Mouse (Mus musculus): ENCODE data around the gene Rhox2a. TPM values are rescaled to one million over a fixed set of nuclear protein-coding genes. Genes with fewer than 3 reads are reported as not detected.
"Not testable (repeated sequence)": the region's sequence is repeated elsewhere in the genome, so short reads cannot be mapped to it uniquely, and the experiment has no call there.

Gene Rhox2a
- polyA plus RNA-seq (2012; rRNA removed): not detected in 2 replicates

DNA sequence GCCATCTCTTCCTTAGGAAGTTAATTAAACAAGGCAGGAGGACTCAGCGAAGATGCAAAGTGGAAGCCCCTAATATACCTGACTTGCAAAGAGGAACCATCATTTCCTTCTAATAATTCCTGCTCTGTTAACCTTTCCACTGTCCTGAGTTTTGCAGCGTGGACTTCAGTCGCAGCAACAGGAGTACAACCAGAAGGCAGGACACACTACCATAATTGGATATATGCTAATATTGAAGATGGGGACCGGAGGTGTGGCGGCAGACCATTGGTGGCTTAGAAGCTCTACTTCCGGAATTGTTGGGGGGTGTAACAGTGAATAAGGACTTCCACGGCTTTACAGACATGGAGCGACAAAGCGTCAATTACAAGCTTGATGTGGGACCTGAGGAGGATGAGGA, at the start of gene Rhox2a:
Gene Rhox2a (plus strand): TSS at position 301 of the 400 bp plus-strand sequence.
- H3K36me3 ChIP-seq (ENCODE audit: control insufficient read depth, insufficient read depth, low read length); DNase-seq; H3K27me3 ChIP-seq (replicated peaks; ENCODE audit: control insufficient read depth, insufficient read depth, low read length); H3K4me3 ChIP-seq (ENCODE audit: insufficient read depth, low read depth, low read length); H3K27ac ChIP-seq (ENCODE audit: insufficient read depth, low read depth, low read length); H3K4me1 ChIP-seq (ENCODE audit: control insufficient read depth, insufficient read depth, low read length): not testable (repeated sequence)
- no CpG with 5 or more reads among the region's 9 CpGs for WGBS

DNA sequence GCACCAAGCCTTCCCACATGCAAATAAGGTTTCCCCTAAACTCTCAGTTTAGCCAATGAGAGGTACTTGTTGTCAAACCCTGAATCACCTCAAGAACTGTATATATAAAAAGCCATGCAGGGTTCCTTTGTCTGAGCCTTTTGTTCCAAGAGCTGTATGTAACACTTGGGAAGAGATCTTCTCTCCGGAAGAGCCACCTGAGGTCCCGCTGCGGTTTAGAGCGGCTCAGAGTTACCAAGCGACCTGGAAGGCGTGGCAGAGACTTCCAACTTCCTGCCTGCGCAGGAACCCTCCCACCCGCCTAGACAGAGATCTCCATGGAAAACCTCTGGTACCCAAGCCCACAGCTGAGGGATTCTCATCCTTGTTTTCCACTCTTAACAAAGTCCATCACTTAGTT, 46.1 kb upstream of the Rhox2a start:
- Histone ChIP-seq H3K36me3 (ENCODE audit: control insufficient read depth, insufficient read depth, low read length) (no peaks in the 10 kb centered on the region), H3K27me3 (replicated peaks; ENCODE audit: control insufficient read depth, insufficient read depth, low read length) (no peaks in the 10 kb centered on the region), H3K4me1 (ENCODE audit: control insufficient read depth, insufficient read depth, low read length) (no peaks in the 10 kb centered on the region), H3K4me3 (ENCODE audit: insufficient read depth, low read depth, low read length) (no peak overlapping the region), H3K27ac (ENCODE audit: insufficient read depth, low read depth, low read length) (no peak overlapping the region)
- TF ChIP-seq POLR2A (IDR thresholded peaks at IDR 0.05; ENCODE audit: low read depth, low read length) (no peak), CTCF (conservative IDR thresholded peaks at IDR 0.05; ENCODE audit: insufficient read depth, insufficient read length, low read depth, low read length) (no peak)
- WGBS: 63% methylated on average over 8 of the region's 8 CpGs
- DNase-seq: no peak

DNA sequence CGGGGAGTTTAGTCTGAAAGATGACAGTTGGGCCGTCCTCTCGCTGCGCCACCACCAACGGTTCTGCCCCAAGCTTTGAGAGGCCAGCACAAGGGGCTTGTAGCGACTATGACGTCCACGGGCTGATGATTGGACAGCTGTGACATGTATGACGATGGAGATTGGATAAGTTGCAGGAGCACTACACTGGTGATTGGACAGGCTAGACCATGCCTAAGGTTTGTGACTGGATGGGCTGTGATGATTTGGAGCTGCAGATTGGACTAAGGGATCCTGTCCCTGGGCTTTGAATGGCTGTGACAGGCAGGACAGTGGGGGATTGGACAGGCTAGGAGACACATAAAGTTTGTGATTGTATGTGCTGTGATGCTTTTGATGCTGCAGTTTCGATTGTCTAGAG, 33.8 kb upstream of the Rhox2a start, which contains the start of gene Gm9:
Gene Gm9 (minus strand): TSS at position 101 of the 400 bp plus-strand sequence.
- DNase-seq: no peak
- Histone ChIP-seq H3K36me3 (ENCODE audit: control insufficient read depth, insufficient read depth, low read length) (no peaks in the 10 kb centered on the region), H3K4me1 (ENCODE audit: control insufficient read depth, insufficient read depth, low read length) (no peaks in the 10 kb centered on the region), H3K27me3 (replicated peaks; ENCODE audit: control insufficient read depth, insufficient read depth, low read length) (no peaks in the 10 kb centered on the region), H3K4me3 (ENCODE audit: insufficient read depth, low read depth, low read length) (no peak within 1 kb of the TSS), H3K27ac (ENCODE audit: insufficient read depth, low read depth, low read length) (no peak within 1 kb of the TSS)
- WGBS: 89% methylated on average over 10 of the region's 10 CpGs
- TF ChIP-seq CTCF (conservative IDR thresholded peaks at IDR 0.05; ENCODE audit: insufficient read depth, insufficient read length, low read depth, low read length): no peak
- TF ChIP-seq POLR2A (IDR thresholded peaks at IDR 0.05; ENCODE audit: low read depth, low read length): no peak

DNA sequence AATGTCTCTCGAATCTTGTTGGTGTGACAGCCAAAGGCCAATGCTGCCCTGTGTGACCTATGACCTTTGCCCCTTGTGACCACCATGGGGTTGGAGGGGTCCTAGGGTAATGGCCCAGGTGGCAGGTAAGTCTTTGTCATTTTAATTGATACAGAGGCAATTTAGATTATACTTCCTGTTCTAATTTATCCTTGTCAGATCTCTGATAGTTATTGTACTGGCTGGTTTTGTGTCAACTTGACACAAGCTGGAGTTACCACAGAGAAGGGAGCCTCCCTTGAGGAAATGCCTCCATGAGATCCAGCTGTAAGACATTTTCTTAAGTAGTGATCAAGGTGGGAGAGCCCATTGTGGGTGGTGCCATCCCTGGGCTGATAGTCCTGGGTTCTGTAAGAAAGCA, 22.6 kb upstream of the Rhox2a start, which contains the start of gene Rhox1:
Gene Rhox1 (minus strand): TSS at position 101 of the 400 bp plus-strand sequence.
- WGBS: 73% methylated on average over 1 of the region's 1 CpGs
- not testable (repeated sequence) for H3K4me1 ChIP-seq (ENCODE audit: control insufficient read depth, insufficient read depth, low read length); DNase-seq; H3K27ac ChIP-seq (ENCODE audit: insufficient read depth, low read depth, low read length); H3K36me3 ChIP-seq (ENCODE audit: control insufficient read depth, insufficient read depth, low read length); H3K4me3 ChIP-seq (ENCODE audit: insufficient read depth, low read depth, low read length); H3K27me3 ChIP-seq (replicated peaks; ENCODE audit: control insufficient read depth, insufficient read depth, low read length)

DNA sequence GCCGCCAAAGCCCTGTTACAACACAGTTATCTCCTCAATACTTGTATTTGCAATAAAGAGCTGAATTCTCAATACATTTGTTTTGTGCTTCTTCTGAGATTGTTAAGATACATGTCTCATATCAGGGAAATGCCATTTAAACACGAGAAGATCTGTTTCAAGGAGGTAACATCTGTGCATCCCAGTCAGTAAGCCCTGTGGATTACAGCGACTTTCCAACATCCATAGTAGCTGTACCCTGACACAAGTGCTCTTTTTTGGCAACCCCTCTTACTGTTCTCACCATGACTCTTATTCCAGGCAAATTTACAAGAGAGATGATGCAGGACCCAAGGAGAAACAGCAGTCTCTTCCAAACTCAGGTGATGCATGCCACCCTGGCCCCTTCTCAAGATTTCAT, 4.8 kb downstream of the Rhox2a start, which contains the start of gene Rhox3a:
Gene Rhox3a (plus strand): TSS at position 301 of the 400 bp plus-strand sequence.
- not testable (repeated sequence) for DNase-seq; H3K27me3 ChIP-seq (replicated peaks; ENCODE audit: control insufficient read depth, insufficient read depth, low read length); H3K4me3 ChIP-seq (ENCODE audit: insufficient read depth, low read depth, low read length); H3K27ac ChIP-seq (ENCODE audit: insufficient read depth, low read depth, low read length); H3K36me3 ChIP-seq (ENCODE audit: control insufficient read depth, insufficient read depth, low read length); H3K4me1 ChIP-seq (ENCODE audit: control insufficient read depth, insufficient read depth, low read length)
- 88% methylated on average over 1 of the region's 3 CpGs for WGBS

DNA sequence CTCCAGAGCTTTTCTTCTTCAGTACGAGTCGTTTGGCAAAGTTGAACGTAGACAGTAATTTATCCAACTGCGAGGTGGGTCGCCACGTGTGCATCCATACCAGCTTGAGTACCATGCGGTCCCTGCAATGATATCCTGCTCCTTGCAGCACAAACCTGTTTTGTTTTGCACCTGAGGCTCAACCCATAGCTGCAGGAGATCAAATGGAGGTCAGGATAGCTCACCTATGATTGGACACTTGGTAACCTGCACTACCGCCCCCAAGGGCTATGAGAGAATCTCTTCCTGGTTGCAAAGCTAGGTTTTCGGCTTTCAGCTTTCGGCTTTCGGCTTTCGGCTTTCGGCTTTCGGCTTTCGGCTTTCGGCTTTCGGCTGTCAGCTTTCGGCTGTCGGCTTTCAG, 20.3 kb downstream of the Rhox2a start, which contains the start of gene Rhox4a:
Gene Rhox4a (plus strand): TSS at position 301 of the 400 bp plus-strand sequence.
- not testable (repeated sequence) for H3K4me3 ChIP-seq (ENCODE audit: insufficient read depth, low read depth, low read length); H3K27me3 ChIP-seq (replicated peaks; ENCODE audit: control insufficient read depth, insufficient read depth, low read length); H3K4me1 ChIP-seq (ENCODE audit: control insufficient read depth, insufficient read depth, low read length); DNase-seq; H3K27ac ChIP-seq (ENCODE audit: insufficient read depth, low read depth, low read length); H3K36me3 ChIP-seq (ENCODE audit: control insufficient read depth, insufficient read depth, low read length)
- 94% methylated on average over 11 of the region's 19 CpGs for WGBS

Other genes with a start within 250 kb of the Rhox2a start
- 0.22 and 0.29 TPM in 2 replicates for gene Sowahd, start 196.1 kb upstream of the Rhox2a start, polyA plus RNA-seq (2012; rRNA removed)
- 69.4 and 115 TPM in 2 replicates for gene Rpl39, start 159.6 kb upstream of the Rhox2a start, polyA plus RNA-seq (2012; rRNA removed)
- gene Upf3b, start 134.7 kb upstream of the Rhox2a start, polyA plus RNA-seq (2012; rRNA removed): 2.9 and 4.5 TPM in 2 replicates
- gene Nkap, start 118.2 kb upstream of the Rhox2a start, polyA plus RNA-seq (2012; rRNA removed): 2.0 and 2.5 TPM in 2 replicates
- gene Akap14, start 76.1 kb upstream of the Rhox2a start, polyA plus RNA-seq (2012; rRNA removed): not detected in 2 replicates
- gene Ndufa1, start 53.8 kb upstream of the Rhox2a start, polyA plus RNA-seq (2012; rRNA removed): 677 and 921 TPM in 2 replicates
- gene Rnf113a1, start 53.7 kb upstream of the Rhox2a start, polyA plus RNA-seq (2012; rRNA removed): 1.9 and 2.7 TPM in 2 replicates
- not detected in 2 replicates for gene Gm9, start 33.9 kb upstream of the Rhox2a start, polyA plus RNA-seq (2012; rRNA removed)
- not detected in 2 replicates for gene Rhox1, start 22.7 kb upstream of the Rhox2a start, polyA plus RNA-seq (2012; rRNA removed)
- gene Rhox3a, start 4.9 kb downstream of the Rhox2a start, polyA plus RNA-seq (2012; rRNA removed): not detected in 2 replicates
- gene Rhox4a, start 20.4 kb downstream of the Rhox2a start, polyA plus RNA-seq (2012; rRNA removed): not detected in 2 replicates
- gene Rhox3a2, start 135.1 kb downstream of the Rhox2a start, polyA plus RNA-seq (2012; rRNA removed): not detected in 2 replicates
- gene Rhox4a2, start 145.9 kb downstream of the Rhox2a start, polyA plus RNA-seq (2012; rRNA removed): not detected in 2 replicates
- gene Rhox2b, start 167.1 kb downstream of the Rhox2a start, polyA plus RNA-seq (2012; rRNA removed): not detected in 2 replicates
- gene Rhox4b, start 187.5 kb downstream of the Rhox2a start, polyA plus RNA-seq (2012; rRNA removed): not detected in 2 replicates
- gene Rhox2c, start 208.7 kb downstream of the Rhox2a start, polyA plus RNA-seq (2012; rRNA removed): not detected in 2 replicates
- not detected in 2 replicates for gene Rhox3c, start 213.6 kb downstream of the Rhox2a start, polyA plus RNA-seq (2012; rRNA removed)
- gene Rhox4c, start 235.4 kb downstream of the Rhox2a start, polyA plus RNA-seq (2012; rRNA removed): not detected in 2 replicates
- not detected in 2 replicates for gene Rhox2d, start 248.5 kb downstream of the Rhox2a start, polyA plus RNA-seq (2012; rRNA removed)

Data from kidney, adult 2 months (tissue).